Mouse (Mus musculus): ENCODE measurements around the gene Calm2. TPM values are rescaled to one million over a fixed set of nuclear protein-coding genes. Genes with fewer than 3 reads are reported as not detected.

Calm2 gene
- polyA plus RNA-seq, 1 experiment from 2014 or later, result 1,603 TPM

DNA sequence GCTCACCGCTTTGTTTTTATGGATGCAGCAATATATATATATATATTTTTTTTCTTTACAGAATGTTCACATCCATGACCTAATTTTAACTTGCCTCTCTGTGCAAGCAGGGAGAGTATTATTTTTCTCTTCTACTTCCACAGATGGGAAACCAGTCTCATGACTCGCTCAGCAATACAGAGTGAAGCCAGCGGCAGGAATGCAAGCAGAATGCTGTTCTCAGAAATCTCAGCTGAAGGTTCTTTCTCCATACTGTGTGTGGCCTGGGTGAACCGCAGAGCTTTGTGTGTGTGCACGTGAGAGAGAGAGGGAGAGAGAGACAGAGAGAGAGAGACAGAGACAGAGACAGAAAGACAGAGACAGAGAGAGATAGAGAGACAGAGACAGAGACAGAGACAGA, 21.9 kb upstream of the Calm2 start:
- DNase-seq (ENCODE audit: low spot score), result peak; percentile 1
- WGBS, result 84% methylated on average over 5 of the region's 5 CpGs
- H3K9ac ChIP-seq (ENCODE audit: low read length), result no peak overlapping the region

GRCm38 (mm10) chr17:87461499-87461896, 14.8 kb upstream of the Calm2 start:
- Histone ChIP-seq H3K27me3 (ENCODE audit: control insufficient read depth, insufficient read depth, low read length) (no peaks in the 10 kb centered on the region), H3K9me3 (ENCODE audit: control insufficient read depth, low read length) (no peaks in the 10 kb centered on the region), H3K4me3 (ENCODE audit: low read depth, low read length) (no peak overlapping the region), H3K36me3 (ENCODE audit: control insufficient read depth, insufficient read depth, low read length) (no peaks in the 10 kb centered on the region), H3K9ac (ENCODE audit: low read length) (no peak overlapping the region), H3K27ac (ENCODE audit: low read depth, low read length) (no peak overlapping the region), H3K4me2 (ENCODE audit: low read depth) (no peak overlapping the region), H3K4me1 (ENCODE audit: control insufficient read depth, insufficient read depth, low read length) (peaks cover 30% of the 10 kb centered on the region)
- ATAC-seq (ENCODE audit: insufficient read depth, low FRiP score, low TSS enrichment), result no peak
- peak; percentile 16 for DNase-seq (ENCODE audit: low spot score)
- WGBS, result 39% methylated on average over 3 of the region's 3 CpGs

More for the DNA sequence above, 21.9 kb upstream of the Calm2 start:
- no peak overlapping the region for H3K4me2 ChIP-seq (ENCODE audit: low read depth)
- no peak overlapping the region for H3K27ac ChIP-seq (ENCODE audit: low read depth, low read length)
- peaks cover 3% of the 10 kb centered on the region; the same call in 1 of the 2 replicates for H3K4me1 ChIP-seq (ENCODE audit: control insufficient read depth, insufficient read depth, low read length)
- H3K36me3 ChIP-seq (ENCODE audit: control insufficient read depth, insufficient read depth, low read length), result no peaks in the 10 kb centered on the region
- no peaks in the 10 kb centered on the region for H3K9me3 ChIP-seq (ENCODE audit: control insufficient read depth, low read length)
- no peak overlapping the region for H3K4me3 ChIP-seq (ENCODE audit: low read depth, low read length)
- no peak for ATAC-seq (ENCODE audit: insufficient read depth, low FRiP score, low TSS enrichment)
- no peaks in the 10 kb centered on the region for H3K27me3 ChIP-seq (ENCODE audit: control insufficient read depth, insufficient read depth, low read length)

DNA sequence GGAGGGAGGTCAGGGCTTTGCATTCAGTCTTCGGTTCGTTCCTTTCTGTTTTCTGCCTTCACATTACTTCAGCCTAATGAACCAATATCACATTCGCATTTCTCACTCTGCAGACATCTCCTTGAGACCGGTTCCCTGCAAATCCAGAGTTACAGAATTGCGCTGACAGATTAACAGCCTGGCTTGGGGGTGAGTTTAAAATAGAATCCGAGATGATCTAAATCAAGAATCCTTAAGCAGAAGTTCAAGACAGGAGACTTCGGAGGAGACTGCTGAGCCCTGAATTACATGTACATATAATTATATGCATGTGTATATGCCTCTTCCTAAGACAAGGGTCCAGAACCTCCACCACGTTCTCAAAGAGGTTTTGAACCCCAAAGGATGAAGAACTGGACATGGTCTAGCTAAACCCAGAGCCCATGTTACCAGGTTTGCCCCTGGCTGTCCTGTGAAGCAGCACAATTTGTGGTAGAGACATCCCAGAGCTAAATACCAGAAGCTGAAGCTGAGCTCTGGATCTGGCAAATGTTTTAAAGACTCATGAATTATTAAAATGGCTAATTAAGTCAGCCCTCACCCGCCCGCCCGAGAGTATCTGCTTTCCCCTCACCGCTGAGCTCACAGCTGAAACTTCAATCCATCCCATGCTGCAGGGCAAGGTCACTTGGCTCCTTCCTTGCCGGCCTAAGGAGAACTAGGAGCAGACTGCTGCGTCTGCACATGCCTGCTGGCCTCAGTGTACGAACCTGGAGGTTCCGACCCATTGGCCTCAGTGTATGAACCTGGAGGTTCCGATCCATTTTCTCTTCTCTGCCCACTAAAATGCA, 14.1 kb upstream of the Calm2 start:
- DNase-seq (ENCODE audit: low spot score) (peak; percentile 34), ATAC-seq (ENCODE audit: insufficient read depth, low FRiP score, low TSS enrichment) (peak; percentile 40; the same call in 1 of the 2 replicates)
- Histone ChIP-seq H3K4me1 (ENCODE audit: control insufficient read depth, insufficient read depth, low read length) (peaks cover 30% of the 10 kb centered on the region), H3K9ac (ENCODE audit: low read length) (peak overlapping the region; percentile 35), H3K4me3 (ENCODE audit: low read depth, low read length) (no peak overlapping the region), H3K9me3 (ENCODE audit: control insufficient read depth, low read length) (no peaks in the 10 kb centered on the region), H3K4me2 (ENCODE audit: low read depth) (peak overlapping the region; percentile 24), H3K27ac (ENCODE audit: low read depth, low read length) (no peak overlapping the region), H3K27me3 (ENCODE audit: control insufficient read depth, insufficient read depth, low read length) (no peaks in the 10 kb centered on the region), H3K36me3 (ENCODE audit: control insufficient read depth, insufficient read depth, low read length) (no peaks in the 10 kb centered on the region)
- WGBS, result 27% methylated on average over 17 of the region's 17 CpGs

- Histone ChIP-seq H3K9me3 (ENCODE audit: control insufficient read depth, low read length) (no peaks in the 10 kb centered on the region), H3K4me2 (ENCODE audit: low read depth) (peak overlapping the region; percentile 25), H3K9ac (ENCODE audit: low read length) (peak overlapping the region; percentile 35), H3K27ac (ENCODE audit: low read depth, low read length) (peak overlapping the region; percentile 37; the same call in 1 of the 2 replicates), H3K27me3 (ENCODE audit: control insufficient read depth, insufficient read depth, low read length) (no peaks in the 10 kb centered on the region), H3K4me1 (ENCODE audit: control insufficient read depth, insufficient read depth, low read length) (peaks cover 30% of the 10 kb centered on the region), H3K4me3 (ENCODE audit: low read depth, low read length) (no peak overlapping the region), H3K36me3 (ENCODE audit: control insufficient read depth, insufficient read depth, low read length) (no peaks in the 10 kb centered on the region)
- DNase-seq (ENCODE audit: low spot score) (peak; percentile 45), ATAC-seq (ENCODE audit: insufficient read depth, low FRiP score, low TSS enrichment) (peak; percentile 36; the same call in 1 of the 2 replicates)
- 28% methylated on average over 14 of the region's 14 CpGs for WGBS
Measured at GRCm38 (mm10) chr17:87459750-87460668, 13.3 kb upstream of the Calm2 start.

DNA sequence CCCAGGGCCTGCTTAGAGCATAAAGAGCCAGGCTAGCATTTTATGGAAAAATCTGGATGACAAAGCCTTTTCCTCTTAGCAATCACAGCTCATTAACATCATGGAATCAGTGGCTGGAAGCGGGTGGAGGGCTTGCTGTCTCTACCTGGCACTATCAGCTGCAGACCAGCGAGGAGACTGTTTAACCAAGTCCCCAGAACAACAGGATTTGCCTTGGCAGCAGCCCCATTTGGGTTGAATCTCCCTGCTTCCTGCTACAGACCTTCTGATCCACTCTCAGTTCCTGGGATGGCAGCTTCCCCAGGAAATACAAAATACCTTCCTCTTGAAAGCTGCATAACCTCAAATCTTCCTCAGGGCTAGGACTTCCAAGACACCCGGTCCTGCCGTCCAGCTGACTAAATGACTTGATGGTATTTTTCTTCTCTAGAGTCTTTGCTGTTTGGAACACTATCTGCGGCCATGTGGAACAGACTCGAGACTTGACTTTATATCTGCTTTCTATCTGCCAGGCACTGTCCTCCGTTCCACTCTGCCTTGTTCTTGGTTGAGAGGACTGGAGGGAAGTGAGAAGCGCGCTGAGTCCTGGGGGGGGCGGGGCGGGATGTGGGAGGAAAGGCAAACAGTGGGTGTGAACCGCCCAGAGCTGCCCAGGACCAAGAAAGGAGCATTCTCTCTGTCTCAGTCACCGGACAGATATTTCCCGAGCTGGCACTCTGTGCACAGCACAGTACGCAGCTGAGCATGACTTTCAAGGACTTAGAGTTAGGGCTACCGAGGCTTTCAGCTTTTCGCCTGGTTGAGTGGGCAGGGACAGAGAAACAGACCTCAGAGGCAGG, 12.4 kb upstream of the Calm2 start:
- peak overlapping the region; percentile 35; the same call in 1 of the 2 replicates for H3K9ac ChIP-seq (ENCODE audit: low read length)
- H3K4me1 ChIP-seq (ENCODE audit: control insufficient read depth, insufficient read depth, low read length), result peaks cover 30% of the 10 kb centered on the region
- H3K36me3 ChIP-seq (ENCODE audit: control insufficient read depth, insufficient read depth, low read length), result no peaks in the 10 kb centered on the region
- peak overlapping the region; percentile 49; the same call in 1 of the 2 replicates for H3K27ac ChIP-seq (ENCODE audit: low read depth, low read length)
- ATAC-seq (ENCODE audit: insufficient read depth, low FRiP score, low TSS enrichment) (peak; percentile 22; the same call in 1 of the 2 replicates), DNase-seq (ENCODE audit: low spot score) (peak; percentile 50)
- H3K4me2 ChIP-seq (ENCODE audit: low read depth), result peak overlapping the region; percentile 25
- H3K9me3 ChIP-seq (ENCODE audit: control insufficient read depth, low read length), result no peaks in the 10 kb centered on the region
- 12% methylated on average over 15 of the region's 17 CpGs for WGBS
- no peaks in the 10 kb centered on the region for H3K27me3 ChIP-seq (ENCODE audit: control insufficient read depth, insufficient read depth, low read length)
- H3K4me3 ChIP-seq (ENCODE audit: low read depth, low read length), result no peak overlapping the region

- no peaks in the 10 kb centered on the region for H3K36me3 ChIP-seq (ENCODE audit: control insufficient read depth, insufficient read depth, low read length)
- no peak overlapping the region for H3K9ac ChIP-seq (ENCODE audit: low read length)
- H3K4me2 ChIP-seq (ENCODE audit: low read depth), result no peak overlapping the region
- DNase-seq (ENCODE audit: low spot score), result no peak
- H3K4me3 ChIP-seq (ENCODE audit: low read depth, low read length), result no peak overlapping the region
- ATAC-seq (ENCODE audit: insufficient read depth, low FRiP score, low TSS enrichment), result no peak
- WGBS, result 49% methylated on average over 7 of the region's 7 CpGs
- no peaks in the 10 kb centered on the region for H3K9me3 ChIP-seq (ENCODE audit: control insufficient read depth, low read length)
- peak overlapping the region; percentile 3; the same call in 1 of the 2 replicates for H3K27ac ChIP-seq (ENCODE audit: low read depth, low read length)
- H3K27me3 ChIP-seq (ENCODE audit: control insufficient read depth, insufficient read depth, low read length), result no peaks in the 10 kb centered on the region
- H3K4me1 ChIP-seq (ENCODE audit: control insufficient read depth, insufficient read depth, low read length), result peaks cover 30% of the 10 kb centered on the region
Measured at GRCm38 (mm10) chr17:87457961-87458360, 11.2 kb upstream of the Calm2 start.

DNA sequence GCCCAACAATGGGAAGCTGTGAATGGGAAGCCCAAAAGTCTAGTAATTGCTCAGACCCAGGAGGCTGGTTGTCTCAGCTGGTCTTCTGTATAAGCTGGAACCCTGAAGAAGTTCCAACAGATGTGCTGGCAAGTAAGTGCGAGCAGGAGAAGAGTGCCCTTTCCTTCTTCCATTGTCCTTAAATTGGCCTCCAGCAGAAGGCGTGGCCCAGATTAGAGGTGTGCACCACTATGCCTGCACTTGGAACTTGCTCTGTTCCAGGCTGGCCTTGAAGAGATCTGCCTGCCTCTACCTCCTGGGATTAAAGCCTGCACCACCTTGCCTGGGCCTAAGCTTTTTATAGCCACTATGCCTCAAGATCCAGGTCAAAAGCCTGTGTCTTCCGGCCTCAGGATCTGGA, 7.4 kb upstream of the Calm2 start:
- no peaks in the 10 kb centered on the region for H3K36me3 ChIP-seq (ENCODE audit: control insufficient read depth, insufficient read depth, low read length)
- no peaks in the 10 kb centered on the region for H3K9me3 ChIP-seq (ENCODE audit: control insufficient read depth, low read length)
- ATAC-seq (ENCODE audit: insufficient read depth, low FRiP score, low TSS enrichment) (no peak), DNase-seq (ENCODE audit: low spot score) (no peak)
- no peak overlapping the region for H3K9ac ChIP-seq (ENCODE audit: low read length)
- H3K4me2 ChIP-seq (ENCODE audit: low read depth), result no peak overlapping the region
- 83% methylated on average over 3 of the region's 3 CpGs for WGBS
- peaks cover 9% of the 10 kb centered on the region for H3K4me1 ChIP-seq (ENCODE audit: control insufficient read depth, insufficient read depth, low read length)
- no peak overlapping the region for H3K27ac ChIP-seq (ENCODE audit: low read depth, low read length)
- no peak overlapping the region for H3K4me3 ChIP-seq (ENCODE audit: low read depth, low read length)
- H3K27me3 ChIP-seq (ENCODE audit: control insufficient read depth, insufficient read depth, low read length), result no peaks in the 10 kb centered on the region

GRCm38 (mm10) chr17:87453336-87453735, 6.6 kb upstream of the Calm2 start:
- 93% methylated on average over 7 of the region's 7 CpGs for WGBS
- Histone ChIP-seq H3K9ac (ENCODE audit: low read length) (no peak overlapping the region), H3K27me3 (ENCODE audit: control insufficient read depth, insufficient read depth, low read length) (no peaks in the 10 kb centered on the region), H3K27ac (ENCODE audit: low read depth, low read length) (no peak overlapping the region), H3K9me3 (ENCODE audit: control insufficient read depth, low read length) (no peaks in the 10 kb centered on the region), H3K4me2 (ENCODE audit: low read depth) (no peak overlapping the region), H3K36me3 (ENCODE audit: control insufficient read depth, insufficient read depth, low read length) (no peaks in the 10 kb centered on the region), H3K4me3 (ENCODE audit: low read depth, low read length) (no peak overlapping the region), H3K4me1 (ENCODE audit: control insufficient read depth, insufficient read depth, low read length) (0 out of 2 replicates have a peak, but pooled peaks cover 4% of the 10 kb centered on the region)
- no peak for ATAC-seq (ENCODE audit: insufficient read depth, low FRiP score, low TSS enrichment)
- DNase-seq (ENCODE audit: low spot score), result no peak

Measured in neural tube, embryonic 11.5 days (tissue).